Mouse (Mus musculus): Measurements from ENCODE around the gene Kmo.

- TF ChIP-seq CTCF (IDR thresholded peaks at IDR 0.05; ENCODE audit: control insufficient read depth, insufficient read depth, insufficient replicate concordance, low read depth, low read length) (no peak), POLR2A (IDR thresholded peaks at IDR 0.05; ENCODE audit: control insufficient read depth, low read depth, low read length) (no peak)
Observed at GRCm38 (mm10) chr1:175578425-175579096, 41.6 kb upstream of the Kmo start.
